Mouse (Mus musculus): ENCODE measurements at regions not wholly inside any gene's neighbourhood (a gene's known extent, or its start where the extent isn't known, plus 50 kb on each side); places are given as distances from the start of the nearest gene placed in this dataset.

DNA sequence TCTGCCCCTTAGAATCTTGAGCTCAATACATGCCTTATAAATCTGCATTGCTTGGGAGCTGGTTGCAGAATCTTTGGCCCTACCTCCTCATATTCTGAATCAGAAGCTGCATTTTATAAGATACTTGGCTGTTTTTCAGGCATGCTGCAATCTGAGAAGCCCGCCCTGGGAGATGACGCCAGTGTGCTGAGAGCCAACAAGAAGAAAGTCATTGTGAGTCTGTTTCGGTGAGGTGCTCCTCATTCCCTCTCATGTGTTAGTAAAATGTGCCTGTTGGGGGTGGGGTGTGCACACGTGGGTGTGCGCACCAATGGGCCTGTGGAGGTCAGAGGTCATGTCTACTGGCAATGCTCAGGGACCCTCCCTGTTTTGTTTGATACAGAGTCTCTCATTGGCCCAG is 388.7 kb downstream of the Agtpbp1 start:
- no peak for ATAC-seq (replicated peaks in 1 of 2; ENCODE audit: insufficient read depth in 1 of 2, low FRiP score in 2 of 2, low TSS enrichment in 1 of 2, low read depth in 1 of 2, poor library complexity in 2 of 2, severe bottlenecking in 2 of 2)

DNA sequence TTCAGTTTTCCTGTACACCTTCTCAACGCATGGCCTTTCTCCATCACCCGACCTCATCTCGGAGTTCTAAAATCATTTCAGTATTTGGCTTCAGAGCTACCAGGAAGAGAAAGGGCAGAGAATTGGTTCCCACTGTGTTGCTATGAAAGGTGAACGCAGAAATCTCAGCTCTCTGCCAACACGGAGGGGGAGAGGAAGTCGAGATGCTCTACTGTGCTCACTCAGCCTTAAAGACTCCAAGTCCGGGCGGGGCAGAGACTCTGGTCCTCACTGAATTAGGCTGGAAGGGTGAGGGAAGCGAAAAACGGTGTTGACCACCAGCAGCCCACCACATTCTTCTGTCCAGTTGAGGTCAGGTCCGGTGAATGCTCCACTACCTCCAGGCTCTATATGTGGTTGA is 382.1 kb downstream of the Ntrk2 start:
- no peak for ATAC-seq (replicated peaks in 1 of 2; ENCODE audit: insufficient read depth in 1 of 2, low FRiP score in 2 of 2, low TSS enrichment in 1 of 2, low read depth in 1 of 2, poor library complexity in 2 of 2, severe bottlenecking in 2 of 2)
